Mouse (Mus musculus): ENCODE measurements around the gene Trmt13. TPM values are rescaled to one million over a fixed set of nuclear protein-coding genes. Genes with fewer than 3 reads are reported as not detected.
"Not testable (repeated sequence)": the region's sequence is repeated elsewhere in the genome, so short reads cannot be mapped to it uniquely, and the experiment has no call there.

Trmt13 gene
- polyA plus RNA-seq, 1 experiment, result 25.3 TPM

GRCm38 (mm10) chr3:116594076-116594727, 20.2 kb downstream of the Trmt13 start:
- peak; percentile 89 for DNase-seq (ENCODE audit: low read depth)
- no peak for TF ChIP-seq POLR2A (IDR thresholded peaks at IDR 0.05; ENCODE audit: borderline replicate concordance, extremely low read depth, insufficient read depth, insufficient read length, poor library complexity, severe bottlenecking)
- TF ChIP-seq CTCF (IDR thresholded peaks at IDR 0.05; ENCODE audit: borderline replicate concordance, extremely low read depth, insufficient read depth, insufficient read length), result peak; percentile 35; the same call in 1 of the 2 replicates

DNA sequence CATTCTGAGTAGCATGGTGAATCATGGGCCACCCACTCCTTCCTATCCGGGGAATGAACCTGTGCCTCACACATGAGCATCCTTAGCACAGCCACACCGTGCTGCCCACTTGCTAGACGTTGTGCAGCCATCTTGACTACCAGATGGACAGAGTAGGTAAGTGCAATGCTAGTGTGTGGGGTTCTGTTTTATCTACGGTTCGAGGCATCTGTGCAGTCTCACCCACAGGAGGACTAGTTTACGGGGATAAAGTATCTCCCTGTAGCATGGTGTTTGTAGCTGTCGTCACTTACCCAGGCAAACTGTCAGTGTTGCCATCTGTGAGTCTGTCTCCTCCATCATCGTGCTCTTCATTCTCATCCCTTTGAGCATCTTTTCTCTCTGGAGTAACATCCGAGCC, 32.2 kb downstream of the Trmt13 start:
- no peak for DNase-seq (ENCODE audit: low read depth)
- no peak for TF ChIP-seq CTCF (IDR thresholded peaks at IDR 0.05; ENCODE audit: borderline replicate concordance, extremely low read depth, insufficient read depth, insufficient read length)
- no peak for TF ChIP-seq POLR2A (IDR thresholded peaks at IDR 0.05; ENCODE audit: borderline replicate concordance, extremely low read depth, insufficient read depth, insufficient read length, poor library complexity, severe bottlenecking)

- peak; percentile 9 for DNase-seq (ENCODE audit: low read depth)
- TF ChIP-seq CTCF (IDR thresholded peaks at IDR 0.05; ENCODE audit: borderline replicate concordance, extremely low read depth, insufficient read depth, insufficient read length) (peak; percentile 38; the same call in 1 of the 2 replicates), POLR2A (IDR thresholded peaks at IDR 0.05; ENCODE audit: borderline replicate concordance, extremely low read depth, insufficient read depth, insufficient read length, poor library complexity, severe bottlenecking) (no peak)
These were observed 37.1 kb downstream of the Trmt13 start for GRCm38 (mm10) chr3:116577286-116577685.

DNA sequence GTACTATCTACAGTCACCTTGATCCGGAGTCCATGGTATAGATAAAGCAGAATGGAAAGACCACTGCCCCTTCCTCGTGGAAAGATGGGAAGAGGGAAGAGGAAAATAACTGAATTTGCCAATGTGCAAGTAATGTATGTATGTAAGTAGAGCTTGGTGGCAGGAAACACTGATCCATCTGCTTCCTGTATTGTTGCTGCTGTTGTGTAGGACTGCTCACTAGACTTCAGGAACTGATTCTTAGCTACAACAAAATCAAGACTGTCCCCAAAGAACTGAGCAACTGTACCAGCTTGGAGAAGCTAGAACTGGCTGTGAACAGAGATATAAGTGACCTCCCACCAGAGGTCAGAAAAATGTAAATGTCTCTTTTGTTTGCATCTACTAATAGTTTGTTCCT, 43.8 kb downstream of the Trmt13 start:
- no peak for TF ChIP-seq CTCF (IDR thresholded peaks at IDR 0.05; ENCODE audit: borderline replicate concordance, extremely low read depth, insufficient read depth, insufficient read length)
- TF ChIP-seq POLR2A (IDR thresholded peaks at IDR 0.05; ENCODE audit: borderline replicate concordance, extremely low read depth, insufficient read depth, insufficient read length, poor library complexity, severe bottlenecking), result no peak
- no peak for DNase-seq (ENCODE audit: low read depth)

DNA sequence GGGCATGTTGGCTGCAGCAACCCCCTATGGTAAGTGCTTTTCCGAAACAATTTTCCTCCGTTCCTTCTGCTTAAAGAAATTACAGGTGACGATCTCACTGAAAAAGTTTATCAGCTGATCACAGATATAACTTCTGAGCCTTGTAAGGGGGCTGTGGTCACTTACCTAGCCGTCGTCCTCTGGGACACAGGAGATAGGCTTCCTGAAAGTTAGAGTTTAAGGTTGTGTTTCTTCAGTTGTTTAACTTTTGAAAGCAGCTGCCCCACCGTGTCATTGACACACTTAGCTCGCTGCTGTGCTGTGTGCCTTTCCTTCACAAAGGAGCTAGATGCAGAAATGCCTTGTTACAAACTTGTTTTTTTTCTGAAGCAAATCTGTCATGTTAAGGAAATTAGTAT, 51.3 kb downstream of the Trmt13 start:
- no peak for TF ChIP-seq POLR2A (IDR thresholded peaks at IDR 0.05; ENCODE audit: borderline replicate concordance, extremely low read depth, insufficient read depth, insufficient read length, poor library complexity, severe bottlenecking)
- TF ChIP-seq CTCF (IDR thresholded peaks at IDR 0.05; ENCODE audit: borderline replicate concordance, extremely low read depth, insufficient read depth, insufficient read length), result no peak
- DNase-seq (ENCODE audit: low read depth), result no peak

DNA sequence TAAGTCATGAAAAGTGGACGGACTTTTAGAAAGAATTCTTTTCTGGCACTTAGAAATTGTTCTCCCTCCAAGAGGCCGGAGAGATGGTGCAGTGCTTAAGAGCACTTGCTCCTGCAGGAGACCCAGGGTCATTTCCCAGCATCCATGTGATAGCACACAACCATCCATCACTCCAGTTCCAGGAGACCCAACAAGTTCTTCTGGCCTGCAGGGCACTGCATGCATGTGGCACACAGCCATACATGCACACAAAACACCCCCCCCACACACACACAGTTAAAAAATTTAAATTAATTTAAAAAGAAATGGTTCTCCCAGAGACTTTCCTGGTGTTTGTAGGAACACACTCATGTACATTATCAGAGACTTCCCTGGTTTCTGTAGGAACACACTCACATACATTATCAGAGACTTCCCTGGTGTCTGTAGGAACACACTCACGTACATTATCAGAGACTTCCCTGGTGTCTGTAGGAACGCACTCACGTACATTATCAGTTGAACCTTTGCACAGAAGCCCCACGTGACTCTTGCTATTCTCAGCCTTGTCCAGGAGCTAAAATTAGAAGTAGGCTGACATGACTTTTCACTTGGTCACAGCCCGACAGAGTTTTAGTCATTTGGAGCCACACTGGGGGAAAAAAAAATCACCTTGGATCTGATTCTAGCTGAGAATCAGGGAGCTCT, 51.8 kb downstream of the Trmt13 start, which contains the start of gene Lrrc39:
TSS of gene Lrrc39 (plus strand) at position 566 of the 687 bp plus-strand sequence.
- TF ChIP-seq CTCF (IDR thresholded peaks at IDR 0.05; ENCODE audit: borderline replicate concordance, extremely low read depth, insufficient read depth, insufficient read length) (no peak), POLR2A (IDR thresholded peaks at IDR 0.05; ENCODE audit: borderline replicate concordance, extremely low read depth, insufficient read depth, insufficient read length, poor library complexity, severe bottlenecking) (no peak)
- no peak for DNase-seq (ENCODE audit: low read depth)

- DNase-seq (ENCODE audit: low read depth), result not testable (repeated sequence)
These were observed 53.1 kb downstream of the Trmt13 start for GRCm38 (mm10) chr3:116561315-116561714.

DNA sequence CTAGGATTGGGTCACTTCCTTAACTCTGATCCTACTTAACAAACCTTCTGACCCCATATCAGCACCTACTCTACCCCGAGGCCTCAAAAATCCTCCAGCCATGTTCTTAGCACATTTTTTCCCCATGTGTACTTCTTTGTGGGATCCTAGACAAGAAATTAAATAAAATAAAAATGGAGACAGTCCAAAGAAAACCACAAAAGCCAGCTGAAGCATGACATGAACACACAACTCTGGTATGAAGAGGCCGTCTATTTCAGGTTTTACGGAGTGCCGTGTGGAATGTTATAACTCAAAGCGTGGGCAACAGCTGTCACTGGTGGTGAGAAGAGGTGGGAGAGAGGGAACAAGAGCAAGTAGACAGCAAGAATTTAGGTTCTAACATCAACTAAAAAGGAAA, 63.0 kb downstream of the Trmt13 start:
- TF ChIP-seq POLR2A (IDR thresholded peaks at IDR 0.05; ENCODE audit: borderline replicate concordance, extremely low read depth, insufficient read depth, insufficient read length, poor library complexity, severe bottlenecking) (no peak), CTCF (IDR thresholded peaks at IDR 0.05; ENCODE audit: borderline replicate concordance, extremely low read depth, insufficient read depth, insufficient read length) (no peak)
- DNase-seq (ENCODE audit: low read depth), result no peak

- no peak for TF ChIP-seq POLR2A (IDR thresholded peaks at IDR 0.05; ENCODE audit: borderline replicate concordance, extremely low read depth, insufficient read depth, insufficient read length, poor library complexity, severe bottlenecking)
- TF ChIP-seq CTCF (IDR thresholded peaks at IDR 0.05; ENCODE audit: borderline replicate concordance, extremely low read depth, insufficient read depth, insufficient read length), result no peak
These were observed 67.0 kb downstream of the Trmt13 start for GRCm38 (mm10) chr3:116547430-116547829.

GRCm38 (mm10) chr3:116542532-116542931, 71.9 kb downstream of the Trmt13 start:
- no peak for DNase-seq (ENCODE audit: low read depth)
- TF ChIP-seq POLR2A (IDR thresholded peaks at IDR 0.05; ENCODE audit: borderline replicate concordance, extremely low read depth, insufficient read depth, insufficient read length, poor library complexity, severe bottlenecking) (no peak), CTCF (IDR thresholded peaks at IDR 0.05; ENCODE audit: borderline replicate concordance, extremely low read depth, insufficient read depth, insufficient read length) (no peak)

More at GRCm38 (mm10) chr3:116547430-116547829, 67.0 kb downstream of the Trmt13 start:
- no peak for DNase-seq (ENCODE audit: low read depth)

DNA sequence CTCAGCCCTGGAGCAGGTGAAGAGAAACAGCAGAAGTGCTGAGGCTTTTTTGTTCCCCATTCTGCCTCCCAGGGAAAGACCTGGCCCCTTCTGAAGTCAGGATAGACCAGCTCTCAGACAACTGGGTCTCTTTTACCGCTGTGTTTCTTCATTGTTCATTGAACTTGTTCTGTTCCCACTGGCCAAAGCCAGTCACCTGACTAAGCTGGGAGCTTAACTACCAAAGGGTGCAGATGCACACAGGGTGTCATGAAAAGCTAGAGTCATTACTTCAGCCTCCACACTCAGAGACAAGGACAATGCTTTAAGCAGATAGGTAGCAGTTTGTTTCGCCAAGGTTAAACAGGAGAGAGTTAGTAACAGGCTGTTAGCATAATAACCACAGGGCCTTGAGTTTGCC, 72.3 kb downstream of the Trmt13 start:
- TF ChIP-seq CTCF (IDR thresholded peaks at IDR 0.05; ENCODE audit: borderline replicate concordance, extremely low read depth, insufficient read depth, insufficient read length) (no peak), POLR2A (IDR thresholded peaks at IDR 0.05; ENCODE audit: borderline replicate concordance, extremely low read depth, insufficient read depth, insufficient read length, poor library complexity, severe bottlenecking) (no peak)
- no peak for DNase-seq (ENCODE audit: low read depth)

DNA sequence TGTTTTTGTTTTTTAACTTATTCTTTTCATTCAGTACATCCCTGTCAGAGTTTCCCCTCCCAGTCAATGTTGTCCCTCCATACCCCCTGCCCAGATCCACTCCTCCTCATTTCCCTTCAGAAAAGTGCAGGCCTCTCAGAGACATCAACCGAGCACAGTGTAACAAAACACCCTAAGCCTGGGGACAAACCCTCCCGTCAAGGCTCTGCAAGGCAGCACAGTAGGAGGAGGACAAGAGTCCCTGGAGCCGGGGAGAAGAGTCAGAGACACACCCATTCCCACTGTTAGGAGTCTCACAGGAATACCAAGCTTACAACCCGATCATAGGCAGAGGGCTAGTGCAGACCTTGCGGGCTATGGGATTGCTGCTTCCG, 77.2 kb downstream of the Trmt13 start:
- DNase-seq (ENCODE audit: low read depth), result no peak
- TF ChIP-seq CTCF (IDR thresholded peaks at IDR 0.05; ENCODE audit: borderline replicate concordance, extremely low read depth, insufficient read depth, insufficient read length), result no peak
- no peak for TF ChIP-seq POLR2A (IDR thresholded peaks at IDR 0.05; ENCODE audit: borderline replicate concordance, extremely low read depth, insufficient read depth, insufficient read length, poor library complexity, severe bottlenecking)
